Mouse (Mus musculus): ENCODE measurements around the gene Ulk4.

DNA sequence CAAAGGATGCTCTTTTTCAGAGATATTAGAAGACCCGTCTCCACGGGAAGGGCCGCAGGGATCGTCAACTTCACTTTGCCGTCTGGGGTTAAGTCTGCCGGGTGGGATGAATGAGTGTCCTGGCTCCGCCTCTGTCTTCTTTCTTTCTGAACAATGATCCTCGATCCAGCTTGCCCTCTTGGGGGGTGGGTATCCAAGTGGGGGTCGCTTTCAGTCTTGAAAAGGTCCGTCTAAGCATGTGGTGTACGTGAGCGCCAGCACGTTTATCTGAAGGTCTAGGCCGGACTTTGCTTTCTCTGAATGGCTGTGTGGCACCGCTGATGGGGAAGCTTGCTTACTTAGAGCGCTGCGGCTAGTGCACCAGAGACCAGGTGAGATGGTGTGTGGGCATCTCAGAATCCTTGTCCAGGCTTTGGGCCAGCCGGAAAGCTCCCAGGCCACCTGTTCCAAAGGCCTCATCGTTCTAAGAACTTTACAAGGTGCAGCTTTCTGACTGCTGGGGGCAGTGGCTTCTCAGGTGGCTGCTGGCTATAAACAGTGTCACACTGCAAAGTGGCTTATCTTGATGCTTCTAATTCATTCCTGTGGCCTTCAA lies 23.1 kb upstream of the Ulk4 start:
- TF ChIP-seq CTCF (IDR thresholded peaks at IDR 0.05; ENCODE audit: insufficient read depth, low read length) (no peak), POLR2A (IDR thresholded peaks at IDR 0.05; ENCODE audit: borderline replicate concordance, extremely low read depth, low read depth, low read length) (no peak)

Data from lung, adult 2 months (tissue).